Mouse (Mus musculus): ENCODE measurements at regions not wholly inside any gene's neighbourhood (a gene's known extent, or its start where the extent isn't known, plus 50 kb on each side); places are given as distances from the start of the nearest gene placed in this dataset.

DNA sequence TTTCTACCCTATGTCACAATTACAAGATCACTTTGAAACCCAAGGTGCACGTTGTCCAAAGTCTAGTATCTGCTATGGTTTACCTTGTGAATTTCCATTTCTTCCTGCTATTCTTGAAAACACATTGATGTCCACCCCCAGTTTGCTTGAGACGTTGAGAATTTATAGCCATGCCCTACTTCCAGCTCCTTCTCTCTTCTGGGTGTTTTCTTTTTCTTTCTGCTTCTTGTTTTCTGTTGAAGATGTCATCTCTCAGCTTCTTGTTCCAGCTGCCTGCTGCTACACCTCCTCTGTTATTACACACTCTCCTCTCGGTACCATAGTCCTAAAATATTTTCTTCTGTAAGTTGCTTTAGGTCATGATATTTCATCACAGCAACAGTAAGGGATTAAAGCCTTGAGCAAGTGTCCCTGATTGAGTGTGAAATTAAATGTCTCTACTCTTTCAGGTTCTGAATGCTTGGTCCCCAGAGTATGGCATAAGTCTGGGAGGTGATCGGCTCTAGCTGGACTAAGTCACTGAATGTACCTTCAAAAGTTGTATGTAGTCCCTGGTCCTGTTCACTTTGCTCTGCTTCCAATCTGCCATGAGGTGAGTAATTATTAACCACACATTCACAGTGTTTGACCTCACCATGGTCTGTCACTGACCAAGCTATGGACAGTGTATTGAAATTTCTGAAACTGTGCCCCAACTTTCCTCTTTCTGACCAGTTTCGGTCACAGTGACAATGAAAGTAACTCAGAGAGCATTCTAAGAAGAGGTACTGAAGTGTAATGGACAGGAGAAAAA lies 718.1 kb downstream of the Epm2a start:
- DNase-seq (ENCODE audit: low spot score): no peak

DNA sequence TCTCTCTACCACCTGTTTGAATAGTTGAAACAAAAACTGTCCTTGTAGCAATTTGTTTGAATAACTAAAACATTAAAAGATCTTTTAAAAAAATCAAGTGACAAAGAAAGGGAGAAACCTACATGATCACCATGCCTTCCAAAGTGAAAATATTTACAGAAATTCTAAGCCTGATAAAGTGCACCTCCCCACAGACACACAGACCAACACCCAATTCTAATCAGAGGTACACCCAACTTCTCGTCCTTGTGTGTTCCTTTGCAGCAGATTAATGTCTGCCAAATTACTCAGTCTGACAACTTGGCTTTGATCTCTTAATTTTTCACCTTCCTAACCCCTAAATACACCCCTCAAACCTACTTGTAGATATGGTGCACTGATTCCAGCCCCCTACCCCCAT lies 719.1 kb downstream of the Epm2a start:
- DNase-seq (ENCODE audit: low spot score): no peak

DNA sequence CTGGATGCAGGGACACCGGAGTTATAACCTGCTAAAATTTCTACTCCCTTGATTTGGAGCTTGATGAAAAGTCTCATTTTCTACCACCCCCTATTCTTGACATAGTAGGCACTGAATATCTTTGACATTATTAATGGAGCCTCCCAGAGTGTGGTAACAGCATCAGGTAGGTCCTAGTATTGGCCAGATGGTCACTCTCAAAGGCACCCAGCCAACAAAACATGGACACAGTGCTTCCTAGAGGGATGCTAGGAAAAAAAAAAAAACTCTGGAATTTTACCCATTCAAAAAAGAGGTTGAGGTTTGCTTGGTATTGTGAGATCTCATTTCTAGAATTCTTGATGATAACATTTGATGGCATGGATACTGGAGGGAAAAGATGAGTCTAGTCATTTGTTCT lies 740.8 kb downstream of the Epm2a start:
- DNase-seq (ENCODE audit: low spot score): no peak

DNA sequence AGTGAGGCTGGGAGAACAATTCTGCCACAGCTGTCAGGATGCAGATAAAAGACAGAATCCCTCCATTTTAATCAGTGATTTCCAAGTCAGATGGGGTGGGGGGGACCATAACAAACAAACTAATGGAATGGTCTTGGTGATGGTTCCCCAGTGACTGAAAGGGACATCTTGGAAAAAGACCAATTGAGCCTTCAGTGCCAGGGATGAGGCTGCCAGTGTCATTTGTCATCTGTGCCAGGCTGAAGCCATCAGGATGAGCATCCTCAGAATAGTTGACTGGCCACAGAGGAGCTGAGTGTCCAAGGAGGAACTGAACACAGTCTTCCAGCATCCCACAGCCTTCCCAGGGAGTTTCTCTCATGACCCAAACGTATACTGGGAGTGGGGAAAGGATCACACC lies 749.3 kb downstream of the Epm2a start:
- no peak for DNase-seq (ENCODE audit: low spot score)

DNA sequence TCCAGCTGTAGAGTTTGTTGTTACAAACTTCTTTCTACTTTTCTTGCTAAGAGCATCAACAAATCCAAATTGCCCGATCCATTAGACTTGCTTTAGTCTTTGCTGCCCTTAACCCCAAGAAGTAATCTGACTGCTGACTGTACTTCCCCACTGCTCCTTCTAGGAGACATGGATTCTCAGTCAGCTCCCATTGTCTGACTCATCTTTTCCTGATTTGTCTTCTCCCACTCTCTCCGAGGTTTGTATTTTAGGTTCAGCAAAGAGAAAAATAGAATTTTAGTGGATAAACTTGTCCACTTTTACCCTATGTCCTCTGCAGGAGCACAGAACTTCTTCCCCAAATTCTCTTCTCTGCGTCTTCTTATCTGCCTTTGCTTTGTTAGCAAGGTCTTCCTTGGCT lies 753.5 kb downstream of the Epm2a start:
- DNase-seq (ENCODE audit: low spot score): no peak

DNA sequence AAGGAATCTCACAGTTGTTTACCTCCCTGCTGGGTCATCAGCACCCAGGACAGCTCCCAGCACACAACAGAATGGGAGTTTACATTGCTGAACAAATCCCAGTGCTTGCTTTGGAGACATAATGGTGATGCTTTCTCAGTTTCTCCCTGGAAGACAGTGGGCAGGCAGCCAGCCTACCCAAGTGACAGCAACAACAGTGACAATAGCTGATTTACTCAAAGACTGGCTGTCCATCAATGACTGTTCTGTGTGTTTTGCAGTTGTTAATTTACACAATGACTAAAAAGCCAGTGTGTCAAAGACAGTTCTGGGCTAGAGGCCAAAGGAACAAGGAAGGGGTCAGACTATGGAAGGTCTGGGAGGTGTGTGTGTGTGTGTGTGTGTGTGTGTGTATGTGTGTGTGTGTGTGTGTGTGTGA lies 762.2 kb downstream of the Utrn start:
- DNase-seq (ENCODE audit: low spot score): peak; percentile 14

DNA sequence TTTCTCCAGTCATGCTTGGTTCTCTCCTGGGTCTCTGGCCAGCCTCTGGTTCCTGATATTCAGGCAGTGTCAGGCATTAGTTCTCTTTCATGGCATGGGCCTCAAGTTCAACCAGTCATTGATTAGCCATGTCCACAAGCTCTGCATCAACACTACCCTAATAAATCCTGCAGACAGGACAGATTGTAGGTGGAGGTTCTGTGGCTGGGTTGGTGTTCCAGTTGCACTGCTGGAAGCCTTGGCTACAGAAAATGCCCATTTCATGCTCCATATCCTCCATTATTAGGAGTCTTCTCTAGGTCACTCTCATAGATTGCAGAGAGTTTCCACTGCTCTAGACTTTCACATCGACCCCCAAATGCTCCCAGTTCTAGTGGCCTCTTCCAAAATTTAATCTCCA lies 757.4 kb downstream of the Utrn start:
- no peak for DNase-seq (ENCODE audit: low spot score)

DNA sequence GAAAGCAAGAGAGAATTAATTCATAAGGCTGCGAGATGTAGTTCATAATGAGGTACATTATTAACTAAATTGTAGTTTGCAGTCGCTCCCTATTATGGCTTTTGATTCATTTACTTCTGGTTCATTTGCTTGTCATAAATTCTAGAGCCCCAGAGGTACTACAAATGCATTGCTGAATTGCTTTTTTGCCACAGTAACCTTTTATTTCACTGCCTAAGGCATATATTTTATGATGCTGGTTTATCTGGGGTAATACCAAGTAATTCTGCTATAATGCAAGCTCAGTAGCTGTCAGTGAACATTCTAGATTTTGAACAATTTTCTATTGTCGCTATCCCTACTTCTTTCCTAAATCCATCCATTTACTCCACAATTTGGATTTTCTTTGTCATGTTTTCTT lies 753.4 kb downstream of the Utrn start:
- no peak for DNase-seq (ENCODE audit: low spot score)

DNA sequence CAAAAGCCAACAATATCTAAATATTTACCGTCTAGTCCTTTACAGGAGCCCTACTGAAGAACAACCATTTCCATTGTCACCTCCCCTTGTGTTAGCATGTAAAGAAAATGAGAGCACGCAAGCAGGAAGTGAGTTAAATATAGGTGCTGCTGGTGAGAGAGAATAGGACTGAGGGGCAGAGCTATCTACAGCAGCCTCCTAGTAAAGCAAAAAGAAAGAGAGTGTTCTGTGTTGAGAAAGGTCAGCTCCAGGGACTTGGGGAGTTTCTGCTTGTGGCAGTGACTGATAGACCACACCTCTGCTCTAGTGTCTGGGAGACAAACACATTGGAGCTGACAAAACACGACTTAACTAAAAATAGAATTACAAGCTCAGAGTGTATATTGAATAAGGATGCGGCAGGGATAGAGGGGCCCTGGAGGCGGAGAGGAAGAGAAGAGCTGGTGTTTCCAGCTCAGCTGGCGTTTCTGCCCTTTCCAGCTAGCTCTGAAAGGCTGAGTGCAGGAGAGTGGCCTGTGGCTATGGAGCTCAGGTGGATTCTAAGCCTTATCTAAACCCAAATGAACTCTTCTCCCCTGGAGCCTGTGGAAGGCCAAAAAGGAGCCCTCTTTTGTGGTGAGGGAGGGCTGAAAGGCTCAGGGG lies 752.4 kb downstream of the Utrn start:
- no peak for DNase-seq (ENCODE audit: low spot score)

DNA sequence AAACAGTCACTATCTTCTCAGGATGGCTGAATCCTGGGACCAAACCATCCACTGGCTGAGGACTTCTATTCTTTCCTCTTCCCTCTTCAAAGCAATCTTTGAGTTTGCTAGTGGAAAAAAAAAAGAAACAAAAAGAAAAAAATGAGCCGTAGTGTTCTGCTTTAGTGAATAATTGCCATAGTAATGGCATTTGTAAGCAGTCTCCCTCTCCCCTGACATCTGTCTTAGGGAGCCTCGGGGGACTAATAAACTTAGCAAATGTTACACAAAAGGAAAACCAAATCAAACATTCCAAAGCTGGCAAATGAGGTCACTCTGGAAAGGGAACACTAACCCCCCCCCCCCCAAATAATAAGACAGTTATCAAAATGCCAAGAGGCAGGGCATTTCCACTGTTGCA lies 744.9 kb downstream of the Utrn start:
- DNase-seq (ENCODE audit: low spot score): no peak

DNA sequence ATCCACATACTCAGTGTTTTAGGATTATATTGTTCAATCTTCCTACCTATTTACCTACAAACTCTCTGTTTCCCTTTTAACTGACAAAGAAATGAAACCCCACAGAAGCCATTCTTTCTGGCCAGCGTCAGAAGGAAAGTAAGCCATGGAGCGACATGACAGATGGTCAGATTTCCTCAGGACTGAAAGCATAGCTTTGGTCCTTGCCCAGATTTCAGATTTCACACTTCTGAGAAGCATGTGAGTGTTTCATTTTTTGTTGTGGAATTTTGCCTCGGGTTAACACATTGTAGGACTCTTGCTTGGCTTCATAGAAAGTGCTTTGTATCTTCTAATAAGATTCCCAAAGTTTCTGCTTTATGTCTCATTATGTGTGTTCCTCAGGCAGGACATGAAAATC lies 739.7 kb downstream of the Utrn start:
- DNase-seq (ENCODE audit: low spot score): no peak

DNA sequence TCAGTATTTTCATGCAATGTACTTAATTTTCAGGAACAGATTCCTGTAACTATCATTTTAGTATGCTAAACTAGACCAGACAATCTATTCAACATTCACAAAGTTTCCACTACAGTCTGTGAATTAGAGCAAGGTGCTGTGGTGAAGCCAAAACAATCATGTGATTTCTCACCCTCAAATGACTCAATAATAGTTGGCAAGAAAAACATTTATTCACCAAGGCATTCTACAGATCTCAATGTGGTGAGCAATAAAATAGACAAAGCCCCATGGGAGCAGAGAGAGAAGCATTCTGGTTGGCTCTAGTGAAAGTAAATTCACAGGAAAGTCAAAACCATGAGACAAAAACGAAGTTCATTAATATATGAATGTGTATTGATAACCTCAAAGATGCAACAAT lies 724.5 kb downstream of the Utrn start:
- DNase-seq (ENCODE audit: low spot score): no peak

DNA sequence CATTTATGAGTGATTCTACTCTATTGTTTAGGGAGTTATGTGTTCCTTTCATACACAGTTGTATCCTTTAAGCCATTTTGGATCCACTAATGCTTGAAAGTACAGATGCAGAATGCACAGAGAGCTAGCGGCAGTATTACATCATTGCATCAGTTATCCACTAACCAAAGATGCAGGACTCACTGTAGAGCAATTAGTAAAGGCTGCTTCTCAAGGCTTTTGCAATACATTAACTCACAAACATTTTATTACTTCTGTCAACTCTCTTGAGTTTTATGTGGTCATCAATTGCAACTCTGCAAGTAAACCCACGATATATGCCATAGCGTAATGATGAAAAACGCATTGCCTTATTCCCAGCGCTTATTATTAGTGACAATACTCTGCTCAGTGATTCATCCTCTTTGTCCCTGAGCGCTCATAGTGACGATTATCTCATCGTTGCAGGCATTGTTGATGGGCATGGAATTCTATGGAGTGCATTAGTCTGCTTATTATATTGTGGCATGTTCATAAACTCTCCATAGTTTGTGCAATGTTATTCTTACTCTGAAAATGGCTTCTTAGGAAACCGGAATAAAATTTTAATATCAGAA lies 722.1 kb downstream of the Utrn start:
- no peak for DNase-seq (ENCODE audit: low spot score)

DNA sequence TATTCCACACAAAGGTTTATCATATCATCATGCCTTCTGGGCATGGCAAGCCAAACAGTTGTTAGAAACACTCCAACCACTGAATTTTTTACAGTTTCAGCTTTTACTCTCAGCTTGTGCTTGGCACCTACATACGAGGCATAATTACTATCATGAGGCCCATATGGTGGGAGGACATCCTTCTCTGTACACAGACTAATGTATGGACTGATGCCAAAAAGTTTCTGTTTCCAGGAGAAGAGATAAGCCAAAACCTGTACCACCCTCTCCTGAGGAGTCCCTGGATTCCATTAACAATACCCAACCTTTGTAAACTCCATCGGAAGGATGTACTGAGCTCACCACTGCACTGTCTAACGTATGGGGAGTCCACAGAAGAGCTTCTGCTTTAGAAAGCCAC lies 698.9 kb downstream of the Utrn start:
- DNase-seq (ENCODE audit: low spot score): no peak

DNA sequence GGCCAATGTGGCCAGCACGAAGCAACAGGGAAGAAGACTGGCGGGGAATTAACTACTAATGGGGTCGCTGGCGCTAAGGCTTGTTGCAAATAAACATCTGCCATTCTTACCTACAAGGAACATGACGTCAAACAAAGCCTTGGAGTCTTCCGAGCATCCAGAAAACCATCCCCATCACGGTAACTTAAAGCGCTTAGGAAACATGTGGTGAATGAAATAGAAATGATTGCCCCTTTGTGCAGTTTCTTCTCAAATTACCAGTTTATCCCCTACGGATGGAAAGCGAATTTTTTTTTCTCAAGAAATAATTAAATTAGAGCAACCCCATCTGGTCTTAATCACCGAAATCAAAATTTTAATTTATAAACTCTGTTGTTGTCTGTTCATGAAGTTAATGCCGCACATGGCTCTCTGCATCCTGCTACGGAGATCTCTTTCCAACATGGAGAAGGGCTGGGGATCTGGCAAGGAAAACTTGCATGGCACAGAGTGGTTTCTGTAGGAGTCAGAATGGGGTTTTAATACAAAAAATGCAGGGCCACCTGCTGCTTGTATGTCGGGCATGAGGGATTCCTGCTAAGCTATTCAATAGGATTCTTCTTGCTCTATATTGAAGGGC lies 694.9 kb downstream of the Utrn start:
- DNase-seq (ENCODE audit: low spot score): no peak

DNA sequence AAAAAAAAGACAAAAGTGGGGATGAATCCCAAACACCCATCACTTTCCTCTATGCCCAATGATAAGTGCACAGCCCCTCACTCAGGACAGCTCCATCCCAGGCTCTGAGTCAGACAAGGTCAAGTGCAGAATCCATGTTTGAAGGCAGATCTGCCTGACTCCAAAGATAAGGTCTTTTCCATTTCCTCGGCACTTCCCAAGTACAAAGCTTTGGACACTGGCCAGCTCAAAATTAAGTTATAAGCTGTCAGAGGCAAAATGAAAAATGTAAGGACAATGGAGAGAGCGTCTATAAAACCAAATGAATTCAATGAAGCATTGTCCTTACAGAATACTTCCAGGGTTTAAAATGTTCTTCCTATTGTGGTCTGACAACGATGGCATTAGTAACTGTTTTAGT lies 694.0 kb downstream of the Utrn start:
- no peak for DNase-seq (ENCODE audit: low spot score)

DNA sequence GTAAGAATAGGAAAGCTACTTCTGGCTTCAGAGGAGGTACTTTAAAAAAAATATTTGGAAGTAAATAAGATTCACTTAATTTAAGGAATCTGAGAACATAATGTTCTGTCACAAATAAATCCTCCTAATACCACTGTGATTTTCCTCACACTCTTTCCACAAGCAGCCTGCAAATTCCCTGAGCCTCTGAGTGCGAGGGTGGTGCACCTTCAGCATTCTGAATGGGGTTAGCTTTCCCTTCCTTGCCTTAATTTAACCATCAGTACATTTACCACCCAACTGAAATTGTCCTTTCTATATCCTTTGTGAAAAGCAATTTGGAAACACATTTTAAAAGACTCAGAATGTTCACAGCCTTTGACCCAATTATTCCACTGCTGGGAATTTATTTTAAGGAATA lies 691.7 kb downstream of the Utrn start:
- no peak for DNase-seq (ENCODE audit: low spot score)

DNA sequence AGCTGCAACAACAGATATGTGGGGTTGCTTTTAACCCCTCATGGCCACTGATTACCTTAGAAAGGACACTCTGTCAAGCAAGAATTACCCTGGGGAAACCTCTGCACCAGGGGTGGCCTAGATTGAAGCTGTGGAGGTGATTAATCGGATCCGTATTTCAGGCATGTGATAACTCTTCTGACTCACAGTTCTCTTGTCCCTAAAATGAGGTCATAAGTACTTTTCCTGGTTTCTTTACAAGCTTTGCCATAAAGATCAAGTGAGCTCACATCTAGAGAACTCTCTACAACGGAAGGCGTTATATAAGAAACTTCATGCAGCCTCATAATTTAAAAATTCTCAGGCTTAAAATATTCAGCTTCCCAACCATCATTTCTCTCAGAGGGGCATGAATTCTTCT lies 688.2 kb downstream of the Utrn start:
- no peak for DNase-seq (ENCODE audit: low spot score)

DNA sequence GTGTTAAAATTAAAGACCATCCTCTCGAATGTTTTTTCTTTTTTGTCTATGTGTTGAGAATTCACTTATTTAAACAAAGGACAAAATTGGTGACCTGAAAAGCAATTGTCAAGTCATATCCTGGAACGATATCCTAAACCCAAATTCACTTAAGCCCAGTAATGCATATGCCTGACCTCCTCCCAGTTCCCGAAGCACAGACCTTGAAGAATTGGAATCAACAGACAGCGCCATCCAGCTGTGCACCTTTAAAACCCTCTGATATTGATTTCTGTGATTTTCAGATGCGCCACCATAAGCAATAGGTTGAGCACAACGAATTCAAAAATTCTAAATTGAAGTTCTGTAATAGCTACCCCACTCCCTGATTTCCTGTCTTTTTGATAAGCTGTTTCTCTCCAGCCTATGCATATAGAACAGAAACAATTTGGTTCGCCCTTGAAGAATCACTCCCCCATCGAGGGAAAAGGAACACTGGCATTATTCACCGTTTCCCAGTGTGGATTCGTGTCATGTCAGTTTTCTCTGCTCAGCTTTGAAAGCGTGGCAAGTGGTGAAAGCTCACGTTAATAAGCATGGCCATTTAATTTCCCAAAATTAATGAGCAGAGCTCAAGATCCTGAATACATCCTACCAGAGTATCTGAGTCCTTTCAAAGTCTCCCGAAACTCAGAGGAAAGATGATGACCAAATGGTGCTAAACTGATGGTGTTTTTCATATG lies 682.1 kb downstream of the Utrn start:
- no peak for DNase-seq (ENCODE audit: low spot score)

DNA sequence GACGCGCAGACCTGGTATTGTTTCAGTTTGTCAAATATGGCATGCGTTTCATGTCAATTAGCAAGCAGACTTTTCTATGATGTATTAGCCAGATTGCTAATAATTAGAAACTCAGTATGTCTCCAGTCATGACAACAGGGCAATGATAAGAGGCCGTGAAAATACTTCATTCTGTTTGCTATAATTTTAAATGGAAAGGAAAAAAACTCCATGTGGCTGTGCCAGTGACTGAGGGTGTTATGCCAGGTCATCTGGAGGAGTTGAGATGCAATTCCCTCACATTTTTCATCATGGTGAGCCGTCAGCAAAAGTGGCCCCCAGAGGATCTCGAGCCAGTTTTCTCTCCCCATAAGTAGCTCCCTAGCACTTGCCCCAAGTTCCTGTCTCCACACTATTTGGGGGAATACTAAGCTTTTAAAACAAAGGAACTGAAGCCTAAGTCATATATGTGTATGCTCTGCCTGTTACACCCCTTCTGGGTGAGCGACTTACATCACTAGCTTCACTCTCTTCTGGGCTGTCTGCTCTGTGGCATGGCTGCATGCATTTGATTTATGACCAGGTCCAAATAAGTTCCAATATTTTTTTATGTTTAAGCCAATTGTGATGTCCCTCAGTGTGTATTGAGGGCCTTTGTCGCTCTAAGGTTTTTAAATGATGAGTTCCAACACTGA lies 681.4 kb downstream of the Utrn start:
- no peak for DNase-seq (ENCODE audit: low spot score)

DNA sequence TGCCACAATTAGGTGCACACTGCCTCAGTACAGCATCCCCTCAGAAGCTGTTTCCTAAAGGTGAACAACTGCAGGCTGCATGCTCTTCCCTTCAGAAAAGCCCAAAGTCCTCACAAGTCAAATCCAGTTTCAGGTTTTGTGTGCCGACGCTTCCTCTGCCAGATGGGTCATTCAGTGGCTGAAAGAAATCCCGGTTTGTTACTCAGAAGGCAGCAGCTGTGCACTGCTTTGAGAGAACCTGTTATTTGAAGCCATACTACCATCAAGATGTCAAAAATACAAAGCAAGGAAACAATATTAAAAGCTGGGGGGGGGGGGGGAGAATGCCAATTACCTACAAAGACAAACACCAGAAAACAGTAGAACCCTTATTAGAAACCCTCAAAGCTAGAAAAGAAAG lies 678.7 kb downstream of the Utrn start:
- DNase-seq (ENCODE audit: low spot score): no peak

DNA sequence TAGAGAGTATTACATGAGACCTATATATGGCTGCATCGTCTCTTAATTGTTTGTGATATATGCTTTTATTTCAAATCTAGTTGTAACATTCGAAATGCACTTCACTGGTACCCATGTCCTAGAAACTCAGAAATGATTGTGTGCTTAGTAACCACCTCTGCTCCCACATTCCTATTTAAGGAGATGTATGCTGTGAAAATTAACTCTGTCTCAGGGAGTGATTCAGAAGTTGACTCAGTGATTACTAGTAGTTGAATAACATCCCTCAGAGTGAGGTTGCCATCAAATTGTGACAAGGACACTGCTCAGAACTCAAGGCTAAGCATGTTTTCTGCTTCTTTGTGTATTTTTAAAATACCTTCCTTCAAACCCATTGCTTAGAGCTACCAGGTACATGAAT lies 661.9 kb downstream of the Utrn start:
- DNase-seq (ENCODE audit: low spot score): no peak
